Mouse (Mus musculus) frontal cortex, adult (tissue): ENCODE data around the gene Psme2b.
"Not testable (repeated sequence)": the region's sequence is repeated elsewhere in the genome, so short reads cannot be mapped to it uniquely, and the experiment has no call there.

ENCODE experiments used
- ATAC-seq: cut with Nextera tagmentation; 2 replicates; pipeline ENCODE4 v1.9.2; 2017; ENCODE audit warnings: mild to moderate bottlenecking, moderate library complexity, mixed read lengths; ENCODE audit not compliant: low TSS enrichment

Gene Psme2b

GRCm38 (mm10) chr11:48946090-48946489, at the start of gene Psme2b:
Gene Psme2b (minus strand): TSS chr11:48946190.
- not testable (repeated sequence) for ATAC-seq

DNA sequence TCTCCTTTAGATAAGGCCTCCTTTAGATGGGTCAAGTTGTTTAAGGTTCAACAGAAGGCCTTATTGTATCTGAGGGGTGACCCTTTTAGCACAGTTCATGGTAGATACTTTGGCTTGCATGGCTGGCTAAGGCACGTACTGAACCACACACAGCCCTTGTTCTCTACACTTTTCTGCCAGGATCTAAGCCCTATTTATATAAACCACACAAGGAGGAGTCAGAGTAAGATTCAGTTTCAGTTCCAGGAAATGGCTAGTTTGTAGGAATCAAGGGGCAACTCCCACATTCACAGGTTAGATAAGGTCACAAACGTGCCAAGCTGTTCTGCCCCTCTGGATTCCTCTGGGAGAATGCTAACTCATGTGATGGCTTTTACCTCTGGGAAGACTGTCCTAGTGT, 48.0 kb upstream of the Psme2b start, which contains the start of gene Tgtp1:
Gene Tgtp1 (minus strand): TSS at position 155 of the 400 bp plus-strand sequence.
- not testable (repeated sequence) for ATAC-seq

- ATAC-seq: not testable (repeated sequence)
Observed at GRCm38 (mm10) chr11:48993296-48993695, 47.3 kb upstream of the Psme2b start.

DNA sequence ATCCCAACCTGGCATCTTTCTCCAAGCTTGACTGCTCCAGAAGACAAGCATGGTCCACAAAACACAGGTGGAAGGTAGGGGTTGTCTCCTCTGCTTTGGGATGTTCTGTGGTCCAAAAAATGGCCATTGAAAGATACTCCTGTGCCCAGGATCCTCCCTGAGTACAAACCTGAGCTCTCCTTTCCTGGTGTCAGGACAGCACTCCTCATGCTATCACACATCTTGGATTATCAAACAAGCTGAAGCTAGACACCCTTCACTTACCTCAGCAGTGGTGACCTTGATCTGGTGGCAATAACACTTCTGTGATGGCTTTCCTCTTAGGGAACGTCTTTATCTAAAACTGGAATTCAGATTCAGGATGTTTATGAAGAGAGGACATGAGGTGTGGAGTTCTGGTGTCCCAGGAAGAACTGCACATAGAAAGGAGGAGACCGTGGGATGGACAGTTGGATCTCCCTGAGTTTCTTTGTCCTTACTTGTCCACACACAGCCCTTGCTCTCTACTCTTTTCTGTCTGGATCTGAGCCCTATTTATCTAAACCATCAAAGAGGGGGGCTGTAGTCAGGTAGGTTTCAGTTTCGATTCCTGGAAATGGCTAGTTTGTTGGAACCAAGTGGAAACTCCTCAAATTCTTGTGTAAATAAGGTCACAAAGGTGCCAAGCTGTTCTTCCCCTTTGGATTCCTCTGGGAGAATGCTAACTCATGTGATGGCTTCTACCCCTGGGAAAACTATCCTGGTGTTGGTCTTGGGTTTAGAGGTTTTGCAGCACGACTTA, 45.9 kb upstream of the Psme2b start, which contains the start of gene Gm12185:
Gene Gm12185 (minus strand): TSS at position 487 of the 781 bp plus-strand sequence.
- ATAC-seq: not testable (repeated sequence)

DNA sequence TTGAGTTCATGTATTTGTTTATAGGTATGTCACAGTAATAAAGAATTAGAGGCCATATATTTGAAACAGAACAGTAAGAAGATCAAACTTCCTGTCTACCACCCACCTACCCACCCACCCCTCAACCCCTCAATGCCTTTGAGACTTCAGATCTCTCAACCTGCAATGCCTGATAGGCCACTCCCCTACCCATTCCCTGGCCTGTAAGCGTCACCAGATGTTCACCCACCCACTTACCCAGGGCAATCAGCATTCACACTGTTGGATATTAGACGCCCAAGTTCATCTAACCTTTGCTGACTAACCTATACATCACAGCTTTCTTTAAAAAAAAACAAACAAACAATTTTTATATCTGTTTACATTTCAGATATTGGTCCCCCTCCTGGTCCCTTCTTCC, 44.0 kb upstream of the Psme2b start:
- ATAC-seq: not testable (repeated sequence)

DNA sequence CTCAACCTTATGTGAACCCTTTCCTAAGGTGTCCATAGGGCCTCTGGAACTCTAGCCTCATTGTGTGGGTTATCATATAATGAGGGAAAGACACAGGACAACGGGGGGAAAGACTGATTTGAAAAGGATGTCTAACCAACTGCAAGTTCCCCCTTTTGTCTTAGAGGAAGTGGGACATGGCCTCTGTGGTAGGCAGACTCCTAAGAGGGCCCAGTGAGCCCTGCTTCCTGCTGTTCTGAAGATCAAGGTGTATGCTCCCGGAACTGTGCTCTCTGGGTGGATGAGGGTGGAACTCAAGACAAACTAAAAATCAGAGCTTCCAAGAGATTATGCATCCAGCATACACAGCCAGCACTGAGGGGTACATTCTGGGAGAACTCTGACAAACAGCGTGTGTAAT, 42.2 kb upstream of the Psme2b start:
- ATAC-seq: not testable (repeated sequence)

- ATAC-seq: not testable (repeated sequence)
Observed at GRCm38 (mm10) chr11:48982848-48983247, 36.9 kb upstream of the Psme2b start.

GRCm38 (mm10) chr11:48980052-48980451, 34.1 kb upstream of the Psme2b start:
- not testable (repeated sequence) for ATAC-seq

GRCm38 (mm10) chr11:48979251-48979650, 33.3 kb upstream of the Psme2b start, which contains the start of gene 9930111J21Rik1:
Gene 9930111J21Rik1 (minus strand): TSS chr11:48979398.
- ATAC-seq: not testable (repeated sequence)

DNA sequence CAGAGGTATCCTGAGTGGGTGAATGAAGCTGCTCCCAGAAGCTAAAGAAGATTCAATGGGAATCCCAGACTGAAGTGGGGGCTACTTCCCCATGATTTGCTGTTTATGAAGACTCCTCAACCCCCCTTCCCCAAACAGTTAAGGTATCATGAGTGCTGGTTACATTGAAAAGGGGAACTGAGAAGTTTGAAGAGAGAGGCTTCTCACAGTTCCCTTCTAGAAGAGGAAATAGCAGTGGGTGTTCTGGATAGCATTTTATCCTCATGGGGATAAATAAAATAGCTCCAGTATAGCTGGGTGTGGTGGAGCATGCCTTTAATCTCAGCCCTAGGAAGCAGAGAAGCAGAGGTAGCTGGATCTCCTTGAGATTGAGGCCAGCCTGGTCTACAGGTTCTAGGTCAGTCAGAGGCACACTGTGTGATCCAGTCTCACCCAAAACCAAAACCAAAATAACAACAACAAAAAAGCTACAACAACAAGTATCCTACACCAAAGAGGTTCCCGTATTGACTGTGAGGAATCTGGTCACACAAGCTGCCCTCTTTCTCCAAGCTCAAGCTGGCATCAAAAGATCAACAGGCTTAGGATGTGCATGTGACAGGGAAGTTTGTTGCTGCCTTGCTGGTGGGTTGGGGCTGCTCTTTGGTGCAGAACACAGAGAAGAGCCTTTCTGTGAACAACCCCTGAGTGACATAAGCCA, 32.4 kb upstream of the Psme2b start, which contains the start of gene Olfr56:
Gene Olfr56 (plus strand): TSS at position 650 of the 700 bp plus-strand sequence.
- ATAC-seq: not testable (repeated sequence)

DNA sequence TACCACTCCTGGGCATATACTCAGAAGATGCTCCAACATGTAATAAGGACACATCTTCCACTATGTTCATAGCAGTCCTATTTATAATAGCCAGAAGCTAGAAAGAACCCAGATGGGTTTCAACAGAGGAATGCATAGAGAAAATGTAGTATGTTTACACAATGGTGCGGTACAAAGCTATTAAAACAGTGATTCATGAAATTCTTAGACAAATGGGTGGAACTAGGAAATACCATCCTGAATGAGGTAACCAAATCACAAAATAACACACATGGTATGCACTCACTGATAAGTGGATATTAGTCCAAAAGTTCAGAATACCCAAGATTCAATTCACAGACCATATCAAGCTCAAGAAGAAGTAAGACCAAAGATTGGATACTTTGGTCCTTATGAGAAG, 28.7 kb upstream of the Psme2b start:
- ATAC-seq: not testable (repeated sequence)

GRCm38 (mm10) chr11:48939286-48939685, 6.7 kb downstream of the Psme2b start:
- ATAC-seq: not testable (repeated sequence)

DNA sequence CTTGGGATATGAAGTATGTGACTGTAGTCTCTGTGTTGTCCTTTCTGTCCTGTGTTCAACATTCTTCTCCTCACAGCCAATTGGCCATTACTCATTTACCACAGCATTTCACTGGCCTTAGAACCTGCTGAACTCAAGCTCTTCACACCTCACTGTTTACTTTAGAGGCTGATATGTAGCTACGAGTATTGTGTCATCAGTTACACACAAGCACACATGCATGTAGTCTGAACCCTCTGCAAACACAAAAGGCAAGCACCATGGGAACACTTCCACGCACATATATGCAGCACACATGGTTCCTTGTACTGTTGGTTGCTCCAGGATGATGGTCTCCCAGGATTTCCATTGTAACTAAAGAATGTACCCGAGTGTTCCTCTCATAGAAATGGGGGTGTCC, 10.7 kb downstream of the Psme2b start:
- not testable (repeated sequence) for ATAC-seq

DNA sequence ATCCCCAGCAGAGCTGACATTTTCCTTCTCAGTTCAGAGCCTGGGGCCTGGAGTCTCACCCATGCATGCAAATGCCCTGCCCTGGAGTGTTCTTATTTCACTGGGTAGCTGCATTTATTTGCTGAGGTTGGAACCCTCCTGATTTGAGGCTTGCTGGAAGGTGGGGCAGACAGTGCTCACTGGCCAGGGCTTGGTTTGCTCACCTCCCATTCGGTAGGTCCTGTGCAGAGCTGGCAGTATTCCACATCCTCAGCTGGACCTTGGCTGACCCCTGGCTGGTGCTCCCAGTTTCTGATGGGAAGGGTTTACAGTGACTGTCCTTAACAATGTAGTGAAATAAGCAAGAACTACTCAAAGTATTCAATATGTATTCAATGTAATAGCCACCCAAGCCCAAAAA, 12.1 kb downstream of the Psme2b start:
- not testable (repeated sequence) for ATAC-seq

GRCm38 (mm10) chr11:48933422-48933821, 12.6 kb downstream of the Psme2b start:
- not testable (repeated sequence) for ATAC-seq

DNA sequence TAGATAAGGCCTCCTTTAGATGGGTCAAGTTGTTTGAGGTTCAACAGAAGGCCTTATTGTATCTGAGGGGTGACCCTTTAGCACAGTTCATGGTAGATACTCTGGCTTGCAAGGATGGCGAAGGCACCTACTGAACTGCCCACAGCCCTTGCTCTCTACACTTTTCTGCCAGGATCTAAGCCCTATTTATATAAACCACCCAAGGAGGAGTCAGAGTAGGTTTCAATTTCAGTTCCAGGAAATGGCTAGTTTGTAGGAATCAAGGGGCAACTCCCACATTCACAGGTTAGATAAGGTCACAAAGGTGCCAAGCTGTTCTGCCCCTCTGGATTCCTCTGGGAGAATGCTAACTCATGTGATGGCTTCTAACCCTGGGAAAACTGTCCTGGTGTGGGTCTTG, 17.9 kb downstream of the Psme2b start:
- ATAC-seq: not testable (repeated sequence)

DNA sequence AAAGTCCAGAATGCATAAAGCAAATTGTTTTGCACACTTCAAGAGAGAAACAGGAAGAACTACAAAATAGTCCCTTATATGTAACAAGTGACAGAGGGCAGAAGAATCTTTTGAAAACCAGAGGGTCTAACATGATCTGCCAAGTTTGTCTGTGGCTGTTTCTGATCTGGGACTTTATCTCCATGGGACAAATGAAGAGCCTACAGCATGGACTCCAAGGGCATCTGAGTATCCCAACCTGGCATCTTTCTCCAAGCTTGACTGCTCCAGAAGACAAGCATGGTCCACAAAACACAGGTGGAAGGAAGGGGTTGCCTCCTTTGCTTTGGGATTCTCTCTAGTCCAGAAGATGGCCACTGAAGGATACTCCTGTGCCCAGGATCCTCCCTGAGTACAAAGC, 19.6 kb downstream of the Psme2b start:
- not testable (repeated sequence) for ATAC-seq

- ATAC-seq: not testable (repeated sequence)
Observed at GRCm38 (mm10) chr11:48923818-48924217, 22.2 kb downstream of the Psme2b start.

- ATAC-seq: no peak
Observed at GRCm38 (mm10) chr11:48918380-48918779, 27.6 kb downstream of the Psme2b start.

DNA sequence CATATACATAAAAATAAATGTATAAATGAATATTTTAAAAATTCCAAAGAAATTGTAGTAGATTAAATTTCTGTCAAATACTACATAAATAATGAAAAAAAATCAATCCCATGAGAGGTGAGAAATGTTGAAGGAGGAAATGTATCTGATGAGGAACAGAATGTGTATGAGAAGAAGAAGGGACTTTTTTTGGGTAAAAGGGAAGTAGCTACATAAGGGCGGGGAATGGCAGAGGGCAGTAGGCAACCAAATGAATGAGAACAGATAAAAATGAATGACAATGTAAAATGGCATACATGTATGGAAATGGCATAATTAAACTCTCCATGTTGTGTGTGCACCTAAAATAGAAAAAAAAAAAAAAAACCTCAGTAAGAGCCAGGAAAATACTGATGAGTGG, 32.4 kb downstream of the Psme2b start:
- no peak for ATAC-seq

GRCm38 (mm10) chr11:48908459-48908858, 37.5 kb downstream of the Psme2b start:
- ATAC-seq: no peak

DNA sequence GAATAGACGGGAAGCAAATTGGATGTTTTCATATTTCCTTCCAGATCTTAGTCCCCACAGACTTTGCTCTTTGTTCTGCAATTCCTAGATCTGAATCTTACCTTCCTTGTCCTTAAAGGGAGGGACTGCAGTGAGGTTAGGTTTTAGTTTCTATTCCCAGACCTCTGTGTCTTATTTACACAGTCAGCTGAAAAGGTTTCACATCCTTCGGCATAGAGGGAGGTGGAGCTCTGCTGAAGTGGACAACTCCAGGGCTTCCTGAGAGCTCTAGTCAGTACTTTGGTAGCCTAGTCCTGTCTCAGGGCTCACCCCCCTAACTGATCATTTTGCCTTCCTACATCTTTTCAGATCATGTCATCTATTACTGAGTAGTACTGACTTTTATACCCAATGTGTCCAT, 44.0 kb downstream of the Psme2b start, which contains the start of gene Gm5431:
Gene Gm5431 (minus strand): TSS at position 194 of the 400 bp plus-strand sequence.
- ATAC-seq: no peak
